Mouse (Mus musculus) liver, embryonic 11.5 days (tissue): Measurements from ENCODE around the gene Habp4. TPM values are rescaled to one million over a fixed set of nuclear protein-coding genes. Genes with fewer than 3 reads are reported as not detected.

Source experiments
- ATAC-seq: fragments of 200-750 bp; cut with Nextera tagmentation; replicated peaks from 2 replicates; pipeline ENCODE4 v1.8.0; 2017; ENCODE audit warnings: moderate number of reproducible peaks, mild to moderate bottlenecking, moderate TSS enrichment, moderate library complexity; ENCODE audit not compliant: low FRiP score
- DNase-seq: peaks from one replicate; pipeline ENCODE4 v3.0.0-alpha.2; 2017; ENCODE audit warnings: low spot score
- H3K27ac ChIP-seq: fragments of 300-500 bp; sonication (generic); 2 replicates; pipeline ENCODE4 v1.5.1; 2014; ENCODE audit warnings: mild to moderate bottlenecking, low read depth, low read length, control low read depth
- H3K27me3 ChIP-seq: fragments of 300-500 bp; sonication (generic); replicated peaks from 2 replicates; pipeline ENCODE4 v1.6.1; 2014; ENCODE audit warnings: low read length, mixed read lengths; ENCODE audit not compliant: control insufficient read depth, insufficient read depth
- H3K36me3 ChIP-seq: fragments of 300-500 bp; sonication (generic); 2 replicates; pipeline ENCODE4 v1.6.1; 2014; ENCODE audit warnings: mild to moderate bottlenecking, low read length, moderate library complexity, mixed read lengths; ENCODE audit not compliant: control insufficient read depth, insufficient read depth
- H3K4me1 ChIP-seq: fragments of 300-500 bp; sonication (generic); replicated peaks from 2 replicates; pipeline ENCODE4 v1.6.1; 2014; ENCODE audit warnings: low read length, mixed read lengths; ENCODE audit not compliant: control insufficient read depth, insufficient read depth
- H3K4me2 ChIP-seq: fragments of 300-500 bp; sonication (generic); 2 replicates; pipeline ENCODE4 v1.6.1; 2014; ENCODE audit warnings: mild to moderate bottlenecking, control low read depth, moderate library complexity
- H3K4me3 ChIP-seq: fragments of 300-500 bp; sonication (generic); 2 replicates; pipeline ENCODE4 v1.5.1; 2014; ENCODE audit warnings: low read depth, low read length, control low read depth
- H3K9ac ChIP-seq: fragments of 300-500 bp; sonication (generic); 2 replicates; pipeline ENCODE4 v1.6.1; 2014; ENCODE audit warnings: low read depth, low read length, control low read depth
- H3K9me3 ChIP-seq: fragments of 300-500 bp; sonication (generic); 2 replicates; pipeline ENCODE4 v1.6.1; 2016; ENCODE audit warnings: low read length, inconsistent platforms, mixed read lengths; ENCODE audit not compliant: control insufficient read depth
- WGBS: fragments of 180-500 bp; shearing (Covaris S2); extraction: QIAGEN DNeasy Blood & Tissue Kit; methylation state at CpG from one replicate; pipeline ENCODE4 v1.1.7; 2014; 5-methylcytosine and 5-hydroxymethylcytosine counted together
- polyA plus RNA-seq: library from polyadenylated mRNA; unstranded; fragments of >200 nt; fragmentation: Nextera tagmentation; extraction: Ambion mirVana; gene quantifications from 2 replicates; pipeline ENCODE4 v1.2.1, GENCODE M21; 2014

The Habp4 gene
- polyA plus RNA-seq, 1 experiment from 2014 or later: 15.2 TPM

- Histone ChIP-seq H3K27me3 (no peaks in the 10 kb centered on the region), H3K36me3 (no peaks in the 10 kb centered on the region), H3K9me3 (no peaks in the 10 kb centered on the region), H3K27ac (no peak overlapping the region), H3K4me1 (no peaks in the 10 kb centered on the region), H3K4me3 (no peak overlapping the region), H3K9ac (no peak overlapping the region), H3K4me2 (no peak overlapping the region)
- DNase-seq (no peak), ATAC-seq (no peak)
- WGBS: 62% methylated on average over 4 of the region's 4 CpGs
These were observed 39.3 kb downstream of the Habp4 start for GRCm38 (mm10) chr13:64200911-64201310.

DNA sequence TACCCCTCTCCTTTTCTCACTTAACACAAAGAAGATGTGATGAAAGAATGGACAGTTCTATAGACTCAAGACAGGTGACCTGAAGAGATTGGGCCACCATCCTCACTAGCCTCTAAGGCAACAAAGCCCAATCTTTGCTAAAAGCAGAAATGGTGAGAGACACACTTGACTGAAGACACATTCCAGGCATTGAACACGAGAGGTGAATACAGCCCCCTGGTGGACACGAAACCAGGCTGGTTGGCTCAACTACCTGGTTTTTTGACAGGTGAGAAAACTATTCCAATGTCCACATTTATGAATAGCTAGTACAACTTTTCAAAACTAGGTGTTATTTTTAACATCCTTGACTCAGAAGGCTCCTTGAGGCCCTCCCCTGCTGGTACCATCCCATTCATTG is 43.1 kb downstream of the Habp4 start:
- no peak for DNase-seq
- 68% methylated on average over 2 of the region's 2 CpGs for WGBS

DNA sequence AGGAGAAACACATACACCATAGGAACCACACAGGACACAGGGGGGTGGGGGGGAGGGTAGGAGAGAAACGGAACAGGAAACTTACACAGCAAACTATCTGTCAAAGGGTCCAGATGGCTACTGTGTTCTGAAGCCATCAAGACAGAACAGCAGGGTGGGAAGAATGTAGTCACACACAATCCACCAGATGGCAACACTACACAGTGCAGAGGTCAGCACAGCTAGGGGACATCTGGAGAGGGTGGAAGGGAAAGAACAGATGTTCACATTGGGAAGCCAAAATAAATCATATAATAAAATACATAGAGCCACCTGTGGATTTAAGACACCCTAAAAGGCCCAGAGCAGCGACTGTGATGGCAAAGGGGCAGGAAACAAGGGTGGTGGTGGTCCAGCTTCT is 43.6 kb downstream of the Habp4 start:
- DNase-seq: no peak
- Histone ChIP-seq H3K9me3 (no peaks in the 10 kb centered on the region), H3K27me3 (no peaks in the 10 kb centered on the region), H3K4me1 (no peaks in the 10 kb centered on the region), H3K36me3 (no peaks in the 10 kb centered on the region), H3K4me3 (no peak overlapping the region), H3K4me2 (no peak overlapping the region), H3K9ac (no peak overlapping the region), H3K27ac (no peak overlapping the region)
- ATAC-seq: 0 out of 2 replicates have a peak, but pooled peaks have one; percentile 45
- WGBS: 47% methylated on average over 2 of the region's 2 CpGs

More for the DNA sequence above, 43.1 kb downstream of the Habp4 start:
- H3K4me2 ChIP-seq: no peak overlapping the region
- no peaks in the 10 kb centered on the region for H3K27me3 ChIP-seq
- no peak overlapping the region for H3K4me3 ChIP-seq
- no peak for ATAC-seq
- no peak overlapping the region for H3K27ac ChIP-seq
- H3K9me3 ChIP-seq: no peaks in the 10 kb centered on the region
- no peak overlapping the region for H3K9ac ChIP-seq
- no peaks in the 10 kb centered on the region for H3K4me1 ChIP-seq
- H3K36me3 ChIP-seq: no peaks in the 10 kb centered on the region

- ATAC-seq (no peak), DNase-seq (no peak)
- Histone ChIP-seq H3K36me3 (no peaks in the 10 kb centered on the region; the same call in 1 of the 2 replicates), H3K4me3 (no peak overlapping the region), H3K27ac (no peak overlapping the region), H3K9ac (no peak overlapping the region), H3K4me2 (no peak overlapping the region), H3K27me3 (no peaks in the 10 kb centered on the region), H3K4me1 (no peaks in the 10 kb centered on the region), H3K9me3 (no peaks in the 10 kb centered on the region)
- 85% methylated on average over 6 of the region's 6 CpGs for WGBS
These were observed 46.5 kb downstream of the Habp4 start for GRCm38 (mm10) chr13:64208146-64208545.

- no peak overlapping the region for H3K4me3 ChIP-seq
- no peak for DNase-seq
- H3K4me1 ChIP-seq: no peaks in the 10 kb centered on the region
- no peak overlapping the region for H3K9ac ChIP-seq
- H3K27ac ChIP-seq: no peak overlapping the region
- no peak for ATAC-seq
- no peaks in the 10 kb centered on the region for H3K27me3 ChIP-seq
- H3K4me2 ChIP-seq: no peak overlapping the region
- no peaks in the 10 kb centered on the region for H3K9me3 ChIP-seq
- peaks cover 3% of the 10 kb centered on the region; the same call in 1 of the 2 replicates for H3K36me3 ChIP-seq
- WGBS: 86% methylated on average over 5 of the region's 5 CpGs
These were observed 50.5 kb downstream of the Habp4 start for GRCm38 (mm10) chr13:64211995-64212603.

DNA sequence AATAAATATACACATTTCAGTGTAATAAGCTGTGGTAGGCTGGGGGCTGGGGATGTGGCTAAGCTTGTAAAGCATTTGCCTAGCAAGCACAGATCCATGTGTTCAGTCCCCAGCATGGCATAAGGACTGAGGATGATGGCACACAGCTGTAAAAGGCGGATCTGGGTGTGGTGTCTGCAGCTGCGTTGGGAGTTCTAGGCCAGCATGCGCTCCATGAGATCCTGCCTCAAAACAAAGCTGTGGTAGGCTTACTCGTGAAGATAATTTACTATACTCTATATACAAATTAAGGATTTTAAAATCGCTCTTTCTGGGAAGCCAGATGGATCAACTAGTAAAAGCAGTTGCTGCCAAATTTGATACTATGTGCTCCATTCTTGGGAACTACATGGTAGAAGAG is 53.3 kb downstream of the Habp4 start:
- no peak for ATAC-seq
- no peak overlapping the region for H3K9ac ChIP-seq
- H3K4me3 ChIP-seq: no peak overlapping the region
- no peak overlapping the region for H3K4me2 ChIP-seq
- no peaks in the 10 kb centered on the region for H3K4me1 ChIP-seq
- no peak for DNase-seq
- H3K27ac ChIP-seq: no peak overlapping the region
- H3K27me3 ChIP-seq: no peaks in the 10 kb centered on the region
- 85% methylated on average over 5 of the region's 5 CpGs for WGBS
- no peaks in the 10 kb centered on the region for H3K9me3 ChIP-seq
- H3K36me3 ChIP-seq: peaks cover 3% of the 10 kb centered on the region; the same call in 1 of the 2 replicates

- WGBS: 85% methylated on average over 3 of the region's 3 CpGs
These were observed 64.1 kb downstream of the Habp4 start for GRCm38 (mm10) chr13:64225738-64226137.

GRCm38 (mm10) chr13:64226725-64227124 is 65.1 kb downstream of the Habp4 start:
- no peak overlapping the region for H3K4me2 ChIP-seq
- H3K4me1 ChIP-seq: no peaks in the 10 kb centered on the region
- ATAC-seq (no peak), DNase-seq (no peak)
- no peak overlapping the region for H3K4me3 ChIP-seq
- no peaks in the 10 kb centered on the region for H3K27me3 ChIP-seq
- H3K9me3 ChIP-seq: no peaks in the 10 kb centered on the region
- H3K27ac ChIP-seq: no peak overlapping the region
- no peaks in the 10 kb centered on the region for H3K36me3 ChIP-seq
- WGBS: 80% methylated on average over 4 of the region's 4 CpGs
- H3K9ac ChIP-seq: no peak overlapping the region

More at GRCm38 (mm10) chr13:64225738-64226137, 64.1 kb downstream of the Habp4 start:
- Histone ChIP-seq H3K27me3 (no peaks in the 10 kb centered on the region), H3K4me1 (no peaks in the 10 kb centered on the region), H3K27ac (no peak overlapping the region), H3K36me3 (no peaks in the 10 kb centered on the region), H3K9me3 (no peaks in the 10 kb centered on the region), H3K9ac (no peak overlapping the region), H3K4me2 (no peak overlapping the region), H3K4me3 (no peak overlapping the region)
- no peak for DNase-seq
- ATAC-seq: no peak

DNA sequence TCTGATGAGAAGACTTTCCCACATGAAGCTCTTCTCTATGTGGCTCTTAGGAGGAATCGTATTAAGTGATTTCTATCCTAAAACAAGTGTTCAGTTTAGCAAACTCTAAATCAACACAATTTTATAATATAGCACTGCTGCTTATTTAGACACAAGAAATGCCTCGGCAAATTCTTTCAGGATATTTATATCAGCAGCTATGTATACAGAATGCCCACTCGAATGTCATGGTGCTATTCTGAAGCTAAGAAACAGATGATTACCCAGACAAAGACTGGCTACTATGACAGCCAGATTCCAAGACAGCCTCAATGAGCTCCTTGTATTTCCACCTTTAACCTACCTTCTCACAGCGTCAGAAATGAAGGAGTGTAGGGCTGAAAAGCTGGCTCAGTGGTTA is 71.5 kb downstream of the Habp4 start:
- WGBS: 83% methylated on average over 4 of the region's 4 CpGs
- H3K4me1 ChIP-seq: peaks cover 17% of the 10 kb centered on the region
- H3K4me3 ChIP-seq: no peak overlapping the region
- H3K36me3 ChIP-seq: 0 out of 2 replicates have a peak, but pooled peaks cover 3% of the 10 kb centered on the region
- H3K27me3 ChIP-seq: no peaks in the 10 kb centered on the region
- no peak overlapping the region for H3K4me2 ChIP-seq
- H3K9me3 ChIP-seq: no peaks in the 10 kb centered on the region
- ATAC-seq (no peak), DNase-seq (no peak)
- no peak overlapping the region for H3K27ac ChIP-seq
- H3K9ac ChIP-seq: no peak overlapping the region
